Mouse (Mus musculus): Measurements from ENCODE around the gene Ciz1. TPM values are rescaled to one million over a fixed set of nuclear protein-coding genes. Genes with fewer than 3 reads are reported as not detected.

Ciz1 gene
- polyA plus RNA-seq, 1 experiment from 2014 or later = 55.4 TPM

DNA sequence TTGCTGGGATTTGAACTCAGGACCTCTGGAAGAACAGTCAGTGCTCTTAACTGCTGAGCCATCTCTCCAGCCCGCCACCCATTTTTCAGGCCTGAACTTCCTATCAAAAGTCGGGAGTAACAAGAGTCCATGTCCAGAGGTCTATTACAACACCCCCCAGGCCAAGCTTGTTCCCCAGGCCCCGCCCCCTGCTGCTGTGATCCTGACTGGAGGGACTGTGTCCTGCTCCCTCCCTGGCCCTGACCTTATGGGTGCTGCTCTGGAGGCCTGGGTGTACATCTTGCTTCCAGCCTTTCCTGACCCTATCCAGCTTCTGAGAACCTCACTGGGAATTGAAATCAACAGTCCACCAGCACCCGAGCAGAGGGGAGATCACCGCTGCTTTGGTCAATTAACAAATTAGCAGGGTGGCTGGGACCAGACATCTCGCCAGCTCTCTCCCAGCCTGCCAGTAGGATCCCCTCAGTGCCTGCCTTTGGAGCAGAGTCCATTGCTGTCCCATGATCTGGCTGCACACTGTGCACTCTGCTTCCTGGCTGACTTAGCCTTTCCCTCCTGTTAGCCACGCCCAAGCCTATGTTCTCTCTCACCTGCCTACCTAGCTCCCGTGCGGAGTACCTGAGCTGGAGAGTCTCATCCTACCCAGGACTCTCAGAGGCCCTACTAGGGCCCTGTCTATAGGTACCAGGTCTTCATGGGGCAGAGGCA is 30.4 kb upstream of the Ciz1 start:
- no peak for ATAC-seq (ENCODE audit: insufficient number of reproducible peaks, insufficient read depth, low FRiP score, low TSS enrichment, low read depth)
- no peaks in the 10 kb centered on the region for H3K9me3 ChIP-seq
- H3K4me2 ChIP-seq = no peak overlapping the region
- H3K36me3 ChIP-seq = peaks cover 39% of the 10 kb centered on the region
- WGBS = 65% methylated on average over 9 of the region's 9 CpGs
- no peak overlapping the region for H3K9ac ChIP-seq (replicated peaks)
- H3K4me1 ChIP-seq (replicated peaks) = peaks cover 61% of the 10 kb centered on the region
- no peak overlapping the region for H3K4me3 ChIP-seq (replicated peaks)
- no peaks in the 10 kb centered on the region for H3K27me3 ChIP-seq
- H3K27ac ChIP-seq = peak overlapping the region; percentile 60

- WGBS = 83% methylated on average over 7 of the region's 7 CpGs
- H3K9ac ChIP-seq (replicated peaks) = no peak overlapping the region
- H3K4me2 ChIP-seq = no peak overlapping the region
- no peak for ATAC-seq (ENCODE audit: insufficient number of reproducible peaks, insufficient read depth, low FRiP score, low TSS enrichment, low read depth)
- H3K9me3 ChIP-seq = no peaks in the 10 kb centered on the region
- H3K4me1 ChIP-seq (replicated peaks) = peaks cover 49% of the 10 kb centered on the region
- H3K27me3 ChIP-seq = no peaks in the 10 kb centered on the region
- peak overlapping the region; percentile 60; the same call in 1 of the 2 replicates for H3K27ac ChIP-seq
- H3K36me3 ChIP-seq = peaks cover 44% of the 10 kb centered on the region
- no peak overlapping the region for H3K4me3 ChIP-seq (replicated peaks)
Measured at GRCm38 (mm10) chr2:32322754-32323741, 29.1 kb upstream of the Ciz1 start.

- no peaks in the 10 kb centered on the region for H3K9me3 ChIP-seq
- WGBS = 62% methylated on average over 4 of the region's 4 CpGs
- no peak for ATAC-seq (ENCODE audit: insufficient number of reproducible peaks, insufficient read depth, low FRiP score, low TSS enrichment, low read depth)
- H3K9ac ChIP-seq (replicated peaks) = no peak overlapping the region
- no peak overlapping the region for H3K27ac ChIP-seq
- no peak overlapping the region for H3K4me2 ChIP-seq
- peaks cover 50% of the 10 kb centered on the region for H3K4me1 ChIP-seq (replicated peaks)
- H3K27me3 ChIP-seq = no peaks in the 10 kb centered on the region
- peaks cover 45% of the 10 kb centered on the region for H3K36me3 ChIP-seq
- H3K4me3 ChIP-seq (replicated peaks) = no peak overlapping the region
Measured at GRCm38 (mm10) chr2:32324322-32324721, 27.8 kb upstream of the Ciz1 start.

- H3K27ac ChIP-seq = peak overlapping the region; percentile 64
- no peaks in the 10 kb centered on the region for H3K27me3 ChIP-seq
- H3K4me2 ChIP-seq = no peak overlapping the region
- H3K4me3 ChIP-seq (replicated peaks) = no peak overlapping the region
- WGBS = 66% methylated on average over 7 of the region's 7 CpGs
- H3K4me1 ChIP-seq (replicated peaks) = peaks cover 50% of the 10 kb centered on the region
- no peaks in the 10 kb centered on the region for H3K9me3 ChIP-seq
- no peak for ATAC-seq (ENCODE audit: insufficient number of reproducible peaks, insufficient read depth, low FRiP score, low TSS enrichment, low read depth)
- no peak overlapping the region for H3K9ac ChIP-seq (replicated peaks)
- peaks cover 45% of the 10 kb centered on the region for H3K36me3 ChIP-seq
Measured at GRCm38 (mm10) chr2:32325342-32325741, 26.8 kb upstream of the Ciz1 start.

DNA sequence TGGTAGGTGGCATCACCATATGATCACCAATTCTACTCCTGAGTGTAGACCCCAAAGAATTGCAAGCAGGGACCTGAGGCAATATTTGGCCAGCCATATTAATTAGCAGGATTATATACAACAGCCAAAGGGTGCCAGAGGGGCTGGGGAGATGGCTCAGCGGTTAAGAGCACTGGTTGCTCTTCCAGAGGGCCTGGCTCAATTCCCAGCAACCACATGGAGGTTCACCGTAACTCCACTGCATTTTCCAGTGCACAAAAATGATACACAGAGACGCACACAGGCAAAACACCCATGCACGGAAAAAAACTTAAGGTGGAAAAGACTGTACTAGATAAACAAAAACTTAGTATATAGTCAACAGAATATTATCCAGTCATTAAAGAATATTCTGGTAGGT is 24.9 kb upstream of the Ciz1 start:
- Histone ChIP-seq H3K4me2 (no peak overlapping the region), H3K27ac (no peak overlapping the region), H3K9ac (replicated peaks) (no peak overlapping the region), H3K4me1 (replicated peaks) (peaks cover 37% of the 10 kb centered on the region), H3K36me3 (peaks cover 60% of the 10 kb centered on the region), H3K4me3 (replicated peaks) (no peak overlapping the region), H3K9me3 (no peaks in the 10 kb centered on the region), H3K27me3 (no peaks in the 10 kb centered on the region)
- ATAC-seq (ENCODE audit: insufficient number of reproducible peaks, insufficient read depth, low FRiP score, low TSS enrichment, low read depth) = no peak
- 84% methylated on average over 4 of the region's 4 CpGs for WGBS

DNA sequence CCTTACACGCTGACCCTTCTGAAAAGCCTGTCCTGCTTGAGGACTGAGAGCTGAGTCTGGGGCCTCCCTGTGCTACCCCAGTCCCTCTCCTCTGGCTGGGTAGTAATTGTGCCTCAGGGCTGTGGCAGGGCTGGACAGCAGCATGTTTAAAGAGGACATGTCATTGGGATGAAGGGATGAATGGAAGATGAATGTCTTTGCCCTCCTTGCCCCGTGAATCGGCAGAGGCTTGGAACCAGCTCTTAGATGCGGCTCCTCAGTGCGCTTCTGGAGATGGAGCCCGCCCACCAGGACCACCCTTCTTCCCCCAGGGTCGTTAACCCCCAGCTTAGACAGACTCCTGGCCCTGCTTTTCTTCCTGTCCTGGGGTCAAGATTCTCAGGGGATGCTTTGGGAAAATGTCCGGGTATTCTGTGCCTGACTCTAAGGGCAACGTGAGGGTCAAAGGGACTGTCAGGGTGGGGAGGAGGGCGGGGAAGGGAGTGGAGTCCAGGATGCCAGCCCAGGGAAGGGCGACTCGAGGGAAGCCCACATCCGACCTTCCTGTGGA is 23.1 kb upstream of the Ciz1 start:
- H3K36me3 ChIP-seq = peaks cover 66% of the 10 kb centered on the region
- ATAC-seq (ENCODE audit: insufficient number of reproducible peaks, insufficient read depth, low FRiP score, low TSS enrichment, low read depth) = no peak
- WGBS = 16% methylated on average over 13 of the region's 13 CpGs
- peak overlapping the region; percentile 90 for H3K27ac ChIP-seq
- no peak overlapping the region for H3K9ac ChIP-seq (replicated peaks)
- no peaks in the 10 kb centered on the region for H3K9me3 ChIP-seq
- H3K4me3 ChIP-seq (replicated peaks) = no peak overlapping the region
- H3K27me3 ChIP-seq = no peaks in the 10 kb centered on the region
- peaks cover 35% of the 10 kb centered on the region for H3K4me1 ChIP-seq (replicated peaks)
- 0 out of 2 replicates have a peak overlapping the region, but pooled peaks have one; percentile 20 for H3K4me2 ChIP-seq

GRCm38 (mm10) chr2:32329531-32329930 is 22.6 kb upstream of the Ciz1 start:
- Histone ChIP-seq H3K4me3 (replicated peaks) (no peak overlapping the region), H3K36me3 (peaks cover 67% of the 10 kb centered on the region), H3K9ac (replicated peaks) (0 out of 2 replicates have a peak overlapping the region, but pooled peaks have one; percentile 31), H3K4me2 (peak overlapping the region; percentile 20; the same call in 1 of the 2 replicates), H3K9me3 (no peaks in the 10 kb centered on the region), H3K4me1 (replicated peaks) (peaks cover 35% of the 10 kb centered on the region), H3K27me3 (no peaks in the 10 kb centered on the region), H3K27ac (peak overlapping the region; percentile 90)
- ATAC-seq (ENCODE audit: insufficient number of reproducible peaks, insufficient read depth, low FRiP score, low TSS enrichment, low read depth) = peak; percentile 62; the same call in 1 of the 2 replicates
- WGBS = 21% methylated on average over 6 of the region's 6 CpGs

DNA sequence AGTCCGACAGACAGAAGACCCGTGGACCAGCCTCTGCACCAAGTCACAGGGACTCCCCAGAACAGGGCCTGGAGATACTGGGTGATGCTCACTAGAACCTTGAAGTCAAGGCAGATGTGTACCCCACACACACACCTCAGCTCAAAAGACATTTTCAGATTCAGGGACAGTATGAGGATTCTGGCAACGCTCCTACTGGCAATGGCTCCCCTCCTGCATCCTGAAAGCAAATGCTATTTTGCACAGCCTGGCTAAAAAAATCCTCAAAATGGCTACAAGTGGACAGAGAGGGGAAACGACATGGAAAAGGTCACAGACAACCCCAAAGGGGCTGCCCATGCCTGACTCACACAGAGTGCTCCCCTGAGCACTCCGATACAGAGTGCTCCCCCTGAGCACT is 20.0 kb upstream of the Ciz1 start:
- H3K36me3 ChIP-seq = peaks cover 70% of the 10 kb centered on the region
- no peak overlapping the region for H3K9ac ChIP-seq (replicated peaks)
- no peaks in the 10 kb centered on the region for H3K27me3 ChIP-seq
- H3K27ac ChIP-seq = no peak overlapping the region
- ATAC-seq (ENCODE audit: insufficient number of reproducible peaks, insufficient read depth, low FRiP score, low TSS enrichment, low read depth) = no peak
- 91% methylated on average over 5 of the region's 5 CpGs for WGBS
- H3K4me2 ChIP-seq = no peak overlapping the region
- H3K4me1 ChIP-seq (replicated peaks) = peaks cover 20% of the 10 kb centered on the region
- H3K9me3 ChIP-seq = no peaks in the 10 kb centered on the region
- no peak overlapping the region for H3K4me3 ChIP-seq (replicated peaks)

DNA sequence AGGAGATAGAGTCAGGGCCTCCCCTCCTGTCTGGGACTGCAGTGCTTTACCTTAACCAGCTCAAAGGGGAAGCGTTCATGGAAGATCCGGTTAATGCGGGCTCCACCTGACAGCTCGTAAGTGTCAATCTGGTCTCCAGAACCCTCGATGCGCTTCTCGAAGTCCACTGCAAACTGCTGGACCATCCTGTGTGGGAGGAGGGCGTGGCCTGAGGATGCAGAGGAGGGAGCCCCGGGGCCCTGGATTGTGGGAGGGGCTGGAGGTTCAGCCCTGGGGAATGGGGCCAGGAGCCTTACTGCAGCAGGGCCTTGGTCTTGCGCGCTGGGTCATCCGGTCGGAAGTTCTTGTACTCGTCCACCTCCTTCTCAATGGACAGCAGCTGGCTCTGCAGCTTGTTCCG is 16.2 kb upstream of the Ciz1 start:
- 50% methylated on average over 15 of the region's 15 CpGs for WGBS
- peaks cover 97% of the 10 kb centered on the region for H3K36me3 ChIP-seq
- H3K27ac ChIP-seq = no peak overlapping the region

GRCm38 (mm10) chr2:32339912-32340642 is 12.1 kb upstream of the Ciz1 start:
- no peak for ATAC-seq (ENCODE audit: insufficient number of reproducible peaks, insufficient read depth, low FRiP score, low TSS enrichment, low read depth)
- WGBS = 49% methylated on average over 26 of the region's 26 CpGs

More for the DNA sequence above, 16.2 kb upstream of the Ciz1 start:
- no peaks in the 10 kb centered on the region for H3K4me1 ChIP-seq (replicated peaks)
- ATAC-seq (ENCODE audit: insufficient number of reproducible peaks, insufficient read depth, low FRiP score, low TSS enrichment, low read depth) = no peak
- no peak overlapping the region for H3K9ac ChIP-seq (replicated peaks)
- no peak overlapping the region for H3K4me3 ChIP-seq (replicated peaks)
- no peaks in the 10 kb centered on the region for H3K27me3 ChIP-seq
- no peak overlapping the region for H3K4me2 ChIP-seq
- no peaks in the 10 kb centered on the region for H3K9me3 ChIP-seq

More at GRCm38 (mm10) chr2:32339912-32340642, 12.1 kb upstream of the Ciz1 start:
- Histone ChIP-seq H3K27me3 (no peaks in the 10 kb centered on the region), H3K9me3 (no peaks in the 10 kb centered on the region), H3K4me3 (replicated peaks) (no peak overlapping the region), H3K4me2 (no peak overlapping the region), H3K27ac (no peak overlapping the region), H3K9ac (replicated peaks) (no peak overlapping the region), H3K4me1 (replicated peaks) (no peaks in the 10 kb centered on the region), H3K36me3 (peaks cover 83% of the 10 kb centered on the region)

Data from limb, embryonic 12.5 days (tissue).